Mouse (Mus musculus) 3134 (cell line): ENCODE measurements at regions not wholly inside any gene's neighbourhood (a gene's known extent, or its start where the extent isn't known, plus 50 kb on each side); places are given as distances from the start of the nearest gene placed in this dataset.

ENCODE experiments used
- DNase-seq: peaks from one replicate; pipeline ENCODE4 v3.0.0-alpha.2; 2011; ENCODE audit warnings: low spot score; ENCODE audit not compliant: insufficient read length; ENCODE audit errors: extremely low read depth

DNA sequence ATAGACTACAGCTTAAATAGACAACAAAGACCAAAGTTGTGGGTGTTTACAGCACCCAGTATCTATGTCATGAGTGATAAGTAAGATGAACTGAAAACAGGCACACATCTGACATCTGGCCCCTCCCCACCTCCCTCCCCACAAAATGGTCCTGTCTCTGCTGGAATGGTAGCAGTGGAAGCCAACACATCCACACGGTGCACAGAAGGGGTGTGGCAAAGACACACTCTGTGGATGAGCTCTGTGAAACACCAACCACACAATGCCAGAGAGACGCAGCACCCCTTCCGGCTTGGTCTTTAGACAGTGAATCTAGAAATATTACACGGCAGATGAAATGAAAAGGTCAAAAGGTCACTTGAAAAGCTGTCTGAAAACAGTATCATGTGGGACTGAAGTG, 85.6 kb downstream of the Fgf18 start:
- DNase-seq, result no peak

DNA sequence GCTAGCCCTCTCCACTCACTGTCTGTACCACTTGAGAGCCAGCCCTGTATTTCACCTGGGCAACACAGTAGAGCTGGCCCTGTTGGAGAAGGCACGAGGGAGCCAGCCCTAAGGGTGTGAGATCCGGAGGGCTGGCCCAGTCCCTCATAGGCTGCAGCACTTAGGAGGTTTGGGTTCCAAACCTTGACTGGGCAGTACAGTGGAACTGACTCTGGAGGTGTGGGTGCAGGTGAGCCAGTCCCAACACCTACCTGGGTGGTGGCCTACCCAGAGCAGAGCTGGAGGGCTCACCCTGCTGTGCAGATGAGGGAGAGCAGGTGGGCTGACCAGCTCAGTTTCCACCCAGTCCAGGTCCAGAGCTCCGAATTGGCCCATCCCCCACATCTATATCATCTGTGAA, 86.8 kb downstream of the Fgf18 start:
- DNase-seq, result no peak

DNA sequence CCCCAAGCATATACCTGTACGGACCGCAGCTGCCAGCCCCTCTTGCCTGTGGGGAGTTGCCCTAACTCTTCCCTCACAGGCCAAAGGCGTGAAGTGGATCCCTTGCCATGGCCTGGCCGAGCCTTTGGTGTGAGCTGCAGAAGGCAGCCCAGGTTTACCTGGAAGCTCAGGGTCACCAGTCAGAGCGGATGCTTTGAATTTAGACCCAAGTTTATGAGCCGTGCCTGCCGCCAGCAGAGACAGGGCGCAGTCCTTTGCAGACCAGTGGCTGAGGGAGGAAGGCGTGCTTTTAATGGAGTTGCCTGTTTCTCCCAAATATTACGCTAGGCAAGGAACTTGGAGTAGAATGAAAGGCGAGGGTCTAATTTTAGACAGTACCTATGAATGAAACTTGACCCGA, 97.0 kb downstream of the Fgf18 start:
- DNase-seq, result no peak

DNA sequence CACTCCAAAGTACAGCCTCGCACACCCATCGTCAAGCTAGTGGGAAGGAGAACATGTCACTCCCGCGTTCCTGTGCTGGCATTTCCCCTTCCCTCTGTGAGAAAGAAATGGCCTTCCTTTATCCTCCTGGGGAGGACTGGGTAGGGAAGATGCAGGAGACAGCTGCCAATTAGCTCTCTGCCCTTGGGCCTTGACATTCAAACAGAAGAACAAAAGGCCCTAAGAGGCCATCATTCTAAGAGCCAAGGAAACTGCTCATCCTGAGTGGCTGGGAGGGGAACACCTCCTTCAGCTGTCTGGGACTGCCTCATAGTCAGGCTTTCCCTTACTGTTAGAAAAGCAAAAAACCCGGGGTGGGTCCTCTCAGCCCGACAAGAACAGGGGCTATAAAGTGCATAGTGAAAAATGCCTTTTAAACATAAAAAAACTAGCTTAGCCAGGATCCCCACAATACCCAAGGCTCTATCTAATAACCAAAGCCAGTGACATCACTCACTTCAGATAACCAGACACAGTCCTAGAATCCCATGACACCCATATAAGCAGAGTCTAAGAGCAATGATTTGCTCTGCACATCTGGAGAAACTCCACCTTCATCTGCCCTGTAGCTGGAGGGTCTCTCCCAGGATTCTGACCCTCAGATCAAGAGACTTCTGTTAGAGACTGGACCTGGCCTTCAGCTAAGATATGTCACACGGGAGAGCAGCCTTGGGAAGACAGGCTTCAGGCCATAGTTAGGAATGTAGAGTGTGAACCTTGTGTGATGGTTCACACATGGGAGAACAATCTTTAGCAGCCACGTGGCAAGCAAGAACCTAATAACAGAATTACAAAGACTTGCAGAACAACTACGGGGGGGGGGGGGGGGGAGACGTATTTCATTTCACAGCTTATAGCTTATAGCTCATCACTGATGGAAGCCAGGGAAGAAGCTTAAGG, 107.1 kb downstream of the Fgf18 start:
- DNase-seq, result no peak

- DNase-seq, result no peak
Observed at GRCm38 (mm10) chr11:33036367-33036766, 110.8 kb downstream of the Fgf18 start.

DNA sequence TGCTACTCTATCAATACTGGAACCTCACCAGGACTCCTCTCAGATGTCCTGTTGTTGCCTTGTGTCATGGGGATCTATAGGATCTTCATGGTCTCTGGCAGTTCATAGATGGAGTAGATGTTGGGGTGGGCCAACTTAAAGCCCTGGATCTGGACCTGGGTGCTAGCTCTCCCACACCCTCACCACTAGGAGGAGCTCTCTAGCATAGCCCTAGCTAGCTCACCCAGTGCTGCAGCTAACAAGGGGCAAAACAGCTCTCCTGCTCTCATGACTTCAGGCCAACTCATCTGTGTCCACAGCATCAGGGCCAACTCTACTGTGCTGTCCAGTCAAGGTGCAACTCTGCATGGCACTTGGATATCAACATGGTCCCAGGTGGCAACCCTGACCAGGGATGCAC, 118.3 kb downstream of the Fgf18 start:
- no peak for DNase-seq

- DNase-seq, result no peak
Observed at GRCm38 (mm10) chr11:33027121-33027520, 120.1 kb downstream of the Fgf18 start.

GRCm38 (mm10) chr11:33013229-33014185, 133.7 kb downstream of the Fgf18 start:
- no peak for DNase-seq

GRCm38 (mm10) chr11:33012384-33013160, 134.6 kb downstream of the Fgf18 start:
- no peak for DNase-seq

GRCm38 (mm10) chr11:33008611-33009010, 138.6 kb downstream of the Fgf18 start:
- no peak for DNase-seq

GRCm38 (mm10) chr11:33007826-33008530, 139.2 kb downstream of the Fgf18 start:
- no peak for DNase-seq

- no peak for DNase-seq
Observed at GRCm38 (mm10) chr11:33007366-33007765, 139.8 kb downstream of the Fgf18 start.

DNA sequence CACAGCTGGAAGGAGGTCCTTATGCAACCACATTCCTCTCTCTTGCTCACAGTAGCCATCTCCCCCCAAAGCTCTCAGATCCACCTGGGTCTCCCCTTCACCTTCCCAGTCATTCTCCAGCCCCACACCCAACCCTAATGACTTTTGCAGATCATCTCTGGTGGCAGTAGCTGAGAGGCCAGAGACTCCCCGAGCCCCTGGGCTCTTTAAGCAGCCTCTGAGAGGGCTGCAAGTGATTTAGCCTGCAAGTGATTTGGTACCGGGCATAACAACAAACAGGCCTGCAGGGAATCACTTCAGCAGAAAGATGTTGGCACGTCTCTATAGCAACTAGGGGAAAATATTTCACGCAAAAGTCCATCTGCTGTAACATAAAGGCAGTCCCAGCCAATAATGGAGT, 142.0 kb downstream of the Fgf18 start:
- DNase-seq, result no peak

GRCm38 (mm10) chr11:33004603-33005002, 142.6 kb downstream of the Fgf18 start:
- DNase-seq, result no peak

- no peak for DNase-seq
Observed at GRCm38 (mm10) chr11:32999684-33000255, 147.4 kb downstream of the Fgf18 start.

GRCm38 (mm10) chr11:32998687-32999605, 148.3 kb downstream of the Fgf18 start:
- no peak for DNase-seq

DNA sequence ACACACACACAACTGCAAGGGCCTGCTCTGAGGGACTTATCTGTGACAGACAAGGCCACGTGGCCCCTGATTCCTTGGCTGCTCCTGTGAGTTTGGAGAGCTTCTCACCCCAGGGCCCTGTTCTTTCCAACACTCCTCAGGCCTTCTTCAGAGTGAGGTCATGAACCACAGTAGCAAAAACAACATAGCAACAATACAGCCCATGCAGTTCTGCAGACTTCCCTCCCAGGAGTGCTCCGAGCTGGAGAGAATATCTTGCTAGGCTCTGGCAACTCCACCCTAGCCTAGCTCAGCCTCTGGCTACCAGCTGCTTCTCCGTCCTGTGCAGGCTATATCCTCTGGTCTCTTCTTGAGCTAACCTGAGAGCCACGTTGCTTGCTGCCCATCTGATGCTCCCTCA, 152.8 kb downstream of the Fgf18 start:
- no peak for DNase-seq

DNA sequence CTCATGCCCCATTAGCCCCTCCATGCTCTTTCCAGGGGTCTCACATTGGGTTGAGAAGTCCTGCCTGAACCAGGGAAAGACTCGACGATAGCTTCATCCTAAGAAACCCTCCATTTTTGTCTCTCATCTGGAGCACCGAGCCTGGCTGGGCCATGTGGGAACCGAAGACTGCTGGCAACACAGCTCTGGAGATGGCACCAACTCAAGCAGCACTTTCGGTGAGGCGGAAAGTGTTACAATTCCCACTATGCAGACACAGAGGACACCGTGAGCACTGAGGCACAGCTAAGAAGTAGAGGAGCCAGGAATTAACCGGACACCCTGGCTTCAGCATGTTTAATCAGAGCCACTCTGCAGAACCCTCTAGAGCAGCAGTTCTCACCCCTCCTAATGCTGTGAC, 153.8 kb downstream of the Fgf18 start:
- DNase-seq, result no peak
